Mouse (Mus musculus): ENCODE data around the gene Tut7. TPM values are rescaled to one million over a fixed set of nuclear protein-coding genes. Genes with fewer than 3 reads are reported as not detected.
"Not testable (repeated sequence)": the region's sequence is repeated elsewhere in the genome, so short reads cannot be mapped to it uniquely, and the experiment has no call there.

Gene Tut7
- polyA plus RNA-seq, 1 experiment from 2014 or later, result 37.2 TPM

- no peaks in the 10 kb centered on the region for H3K9me3 ChIP-seq
- 78% methylated on average over 4 of the region's 4 CpGs for WGBS
- no peak for DNase-seq (ENCODE audit: low spot score)
- H3K4me1 ChIP-seq, result peaks cover 38% of the 10 kb centered on the region
- H3K36me3 ChIP-seq, result peaks cover 27% of the 10 kb centered on the region
- H3K4me3 ChIP-seq, result peak overlapping the region; percentile 22; the same call in 1 of the 2 replicates
- H3K27ac ChIP-seq, result no peak overlapping the region
- H3K27me3 ChIP-seq (ENCODE audit: insufficient read depth, poor library complexity, severe bottlenecking), result no peaks in the 10 kb centered on the region
These were observed 2.8 kb downstream of the Tut7 start for GRCm38 (mm10) chr13:59820114-59820513.

GRCm38 (mm10) chr13:59817352-59817751 is 5.6 kb downstream of the Tut7 start:
- no peak for DNase-seq (ENCODE audit: low spot score)
- H3K27ac ChIP-seq, result no peak overlapping the region
- H3K27me3 ChIP-seq (ENCODE audit: insufficient read depth, poor library complexity, severe bottlenecking), result no peaks in the 10 kb centered on the region
- no peaks in the 10 kb centered on the region for H3K9me3 ChIP-seq
- peaks cover 42% of the 10 kb centered on the region for H3K4me1 ChIP-seq
- H3K4me3 ChIP-seq, result no peak overlapping the region
- WGBS, result 86% methylated on average over 4 of the region's 4 CpGs
- H3K36me3 ChIP-seq, result peaks cover 48% of the 10 kb centered on the region

- WGBS, result 28% methylated on average over 6 of the region's 6 CpGs
- Histone ChIP-seq H3K27me3 (ENCODE audit: insufficient read depth, poor library complexity, severe bottlenecking) (no peaks in the 10 kb centered on the region), H3K4me3 (no peak overlapping the region), H3K27ac (peak overlapping the region; percentile 56; the same call in 1 of the 2 replicates), H3K36me3 (peaks cover 74% of the 10 kb centered on the region), H3K4me1 (peaks cover 17% of the 10 kb centered on the region), H3K9me3 (no peaks in the 10 kb centered on the region)
- DNase-seq (ENCODE audit: low spot score), result peak; percentile 87
These were observed 8.8 kb downstream of the Tut7 start for GRCm38 (mm10) chr13:59814109-59814591.

- Histone ChIP-seq H3K27me3 (ENCODE audit: insufficient read depth, poor library complexity, severe bottlenecking) (no peaks in the 10 kb centered on the region), H3K9me3 (no peaks in the 10 kb centered on the region), H3K4me1 (peaks cover 11% of the 10 kb centered on the region), H3K27ac (no peak overlapping the region), H3K4me3 (no peak overlapping the region), H3K36me3 (peaks cover 93% of the 10 kb centered on the region)
- no peak for DNase-seq (ENCODE audit: low spot score)
- 93% methylated on average over 3 of the region's 3 CpGs for WGBS
These were observed 11.4 kb downstream of the Tut7 start for GRCm38 (mm10) chr13:59811581-59811980.

GRCm38 (mm10) chr13:59801000-59801399 is 21.9 kb downstream of the Tut7 start:
- no peak for DNase-seq (ENCODE audit: low spot score)
- no peaks in the 10 kb centered on the region for H3K9me3 ChIP-seq
- no peak overlapping the region for H3K4me3 ChIP-seq
- peaks cover 97% of the 10 kb centered on the region for H3K36me3 ChIP-seq
- 78% methylated on average over 6 of the region's 6 CpGs for WGBS
- H3K27ac ChIP-seq, result no peak overlapping the region
- H3K4me1 ChIP-seq, result no peaks in the 10 kb centered on the region
- H3K27me3 ChIP-seq (ENCODE audit: insufficient read depth, poor library complexity, severe bottlenecking), result no peaks in the 10 kb centered on the region

GRCm38 (mm10) chr13:59800077-59800476 is 22.9 kb downstream of the Tut7 start:
- WGBS, result 77% methylated on average over 2 of the region's 2 CpGs

GRCm38 (mm10) chr13:59798306-59798705 is 24.6 kb downstream of the Tut7 start:
- no peak for DNase-seq (ENCODE audit: low spot score)
- Histone ChIP-seq H3K27me3 (ENCODE audit: insufficient read depth, poor library complexity, severe bottlenecking) (no peaks in the 10 kb centered on the region), H3K4me1 (no peaks in the 10 kb centered on the region), H3K27ac (no peak overlapping the region), H3K36me3 (peaks cover 96% of the 10 kb centered on the region), H3K4me3 (no peak overlapping the region), H3K9me3 (no peaks in the 10 kb centered on the region)
- 88% methylated on average over 1 of the region's 1 CpGs for WGBS

More at GRCm38 (mm10) chr13:59800077-59800476, 22.9 kb downstream of the Tut7 start:
- Histone ChIP-seq H3K27ac (no peak overlapping the region), H3K27me3 (ENCODE audit: insufficient read depth, poor library complexity, severe bottlenecking) (no peaks in the 10 kb centered on the region), H3K9me3 (no peaks in the 10 kb centered on the region), H3K4me3 (no peak overlapping the region), H3K36me3 (peaks cover 97% of the 10 kb centered on the region), H3K4me1 (no peaks in the 10 kb centered on the region)
- DNase-seq (ENCODE audit: low spot score), result no peak

GRCm38 (mm10) chr13:59796466-59796848 is 26.5 kb downstream of the Tut7 start:
- Histone ChIP-seq H3K4me3 (no peak overlapping the region), H3K9me3 (no peaks in the 10 kb centered on the region), H3K4me1 (no peaks in the 10 kb centered on the region), H3K36me3 (peaks cover 98% of the 10 kb centered on the region), H3K27ac (no peak overlapping the region; the same call in 1 of the 2 replicates), H3K27me3 (ENCODE audit: insufficient read depth, poor library complexity, severe bottlenecking) (no peaks in the 10 kb centered on the region)
- no peak for DNase-seq (ENCODE audit: low spot score)
- 91% methylated on average over 9 of the region's 9 CpGs for WGBS

GRCm38 (mm10) chr13:59795807-59796465 is 27.0 kb downstream of the Tut7 start:
- peak overlapping the region; percentile 38; the same call in 1 of the 2 replicates for H3K27ac ChIP-seq
- H3K4me3 ChIP-seq, result no peak overlapping the region
- H3K9me3 ChIP-seq, result no peaks in the 10 kb centered on the region
- peak; percentile 85 for DNase-seq (ENCODE audit: low spot score)
- 91% methylated on average over 6 of the region's 6 CpGs for WGBS
- peaks cover 99% of the 10 kb centered on the region for H3K36me3 ChIP-seq
- no peaks in the 10 kb centered on the region for H3K27me3 ChIP-seq (ENCODE audit: insufficient read depth, poor library complexity, severe bottlenecking)
- H3K4me1 ChIP-seq, result no peaks in the 10 kb centered on the region

GRCm38 (mm10) chr13:59794786-59795185 is 28.2 kb downstream of the Tut7 start:
- H3K4me1 ChIP-seq, result no peaks in the 10 kb centered on the region
- H3K36me3 ChIP-seq, result peaks cover 99% of the 10 kb centered on the region
- H3K27me3 ChIP-seq (ENCODE audit: insufficient read depth, poor library complexity, severe bottlenecking), result no peaks in the 10 kb centered on the region
- H3K4me3 ChIP-seq, result no peak overlapping the region
- H3K27ac ChIP-seq, result no peak overlapping the region
- no peak for DNase-seq (ENCODE audit: low spot score)
- 90% methylated on average over 1 of the region's 1 CpGs for WGBS
- H3K9me3 ChIP-seq, result no peaks in the 10 kb centered on the region

- no peaks in the 10 kb centered on the region for H3K9me3 ChIP-seq
- DNase-seq (ENCODE audit: low spot score), result no peak
- no peak within 1 kb of the TSS for H3K27ac ChIP-seq
- 84% methylated on average over 7 of the region's 7 CpGs for WGBS
- no peaks in the 10 kb centered on the region for H3K4me1 ChIP-seq
- H3K27me3 ChIP-seq (ENCODE audit: insufficient read depth, poor library complexity, severe bottlenecking), result no peaks in the 10 kb centered on the region
- H3K4me3 ChIP-seq, result no peak within 1 kb of the TSS
- H3K36me3 ChIP-seq, result peaks cover 99% of the 10 kb centered on the region
These were observed 40.8 kb downstream of the Tut7 start, which contains the start of gene Gm49354 for GRCm38 (mm10) chr13:59782145-59782544. Gene Gm49354 (minus strand): TSS chr13:59782245.

GRCm38 (mm10) chr13:59779744-59780264 is 43.1 kb downstream of the Tut7 start:
- not testable (repeated sequence) for H3K4me3 ChIP-seq; H3K27me3 ChIP-seq (ENCODE audit: insufficient read depth, poor library complexity, severe bottlenecking); H3K4me1 ChIP-seq; H3K9me3 ChIP-seq; H3K27ac ChIP-seq; DNase-seq (ENCODE audit: low spot score)
- peaks cover 95% of the 10 kb centered on the region for H3K36me3 ChIP-seq
- 94% methylated on average over 1 of the region's 1 CpGs for WGBS

- no peak overlapping the region for H3K27ac ChIP-seq
- no peaks in the 10 kb centered on the region for H3K9me3 ChIP-seq
- no peak for DNase-seq (ENCODE audit: low spot score)
- no peaks in the 10 kb centered on the region for H3K27me3 ChIP-seq (ENCODE audit: insufficient read depth, poor library complexity, severe bottlenecking)
- no peak overlapping the region for H3K4me3 ChIP-seq
- no peaks in the 10 kb centered on the region for H3K4me1 ChIP-seq
- 88% methylated on average over 4 of the region's 4 CpGs for WGBS
- peaks cover 89% of the 10 kb centered on the region for H3K36me3 ChIP-seq
These were observed 43.7 kb downstream of the Tut7 start for GRCm38 (mm10) chr13:59779213-59779612.

Measured in heart, embryonic 10.5 days (tissue).